In genomic region chr7:46218415-46218814, GRCm38 (mm10) we compare ENCODE assay signal across 8 mouse cellular contexts. TPM values are rescaled to one million over a fixed set of nuclear protein-coding genes. Genes with fewer than 3 reads are reported as not detected.
A peak's percentile ranks its signal among the peaks of the same experiment; 100 is the strongest.
DNase-seq lines count a peak whose midpoint lies in the region; ATAC-seq and TF ChIP-seq lines count a peak whose summit lies in the region.
"Had no signal": no experiment of that assay in that cellular context is flagged by ENCODE, and none has a peak within 500 bp of the region (broad histone marks: within the 10 kb centered on the region; RNA-seq: fewer than 3 reads in every experiment).

No protein-coding gene starts in this region.

- no peak for TF ChIP-seq EP300 in liver, postnatal 0 days (IDR thresholded peaks at IDR 0.05; ENCODE audit: low read depth)

- H3K9me3 ChIP-seq in hindbrain, embryonic 15.5 days: no peaks in the 10 kb centered on the region
- no peaks in the 10 kb centered on the region for H3K9me3 ChIP-seq in liver, postnatal 0 days (ENCODE audit: low read length)
- H3K9me3 ChIP-seq: embryonic facial prominence, embryonic 13.5 days had no signal

- no peak for TF ChIP-seq CTCF in liver, postnatal 0 days (IDR thresholded peaks at IDR 0.05; ENCODE audit: low read depth)

- no peaks in the 10 kb centered on the region for H3K27me3 ChIP-seq in hindbrain, embryonic 15.5 days
- H3K27me3 ChIP-seq in liver, postnatal 0 days (ENCODE audit: insufficient read depth, low read length): 0 out of 2 replicates have a peak, but pooled peaks cover 7% of the 10 kb centered on the region

- WGBS in hindbrain, embryonic 15.5 days: 17% methylated on average over 11 of the region's 11 CpGs
- 17% methylated on average over 11 of the region's 11 CpGs for WGBS in liver, postnatal 0 days (ENCODE audit: insufficient replicate concordance)

- 0 out of 2 replicates have a peak, but pooled peaks cover 4% of the 10 kb centered on the region for H3K4me1 ChIP-seq in hindbrain, embryonic 15.5 days (replicated peaks)
- H3K4me1 ChIP-seq in liver, postnatal 0 days (ENCODE audit: insufficient read depth): no peaks in the 10 kb centered on the region
- H3K4me1 ChIP-seq: embryonic facial prominence, embryonic 13.5 days had no signal

- H3K36me3 ChIP-seq in hindbrain, embryonic 15.5 days: no peaks in the 10 kb centered on the region
- H3K36me3 ChIP-seq in liver, postnatal 0 days (replicated peaks; ENCODE audit: insufficient read depth, low read length): no peaks in the 10 kb centered on the region
- H3K36me3 ChIP-seq: embryonic facial prominence, embryonic 13.5 days had no signal

- H3K4me2 ChIP-seq in hindbrain, embryonic 15.5 days: no peak overlapping the region
- no peak overlapping the region for H3K4me2 ChIP-seq in liver, postnatal 0 days (ENCODE audit: low read depth, low read length)
- H3K4me2 ChIP-seq: embryonic facial prominence, embryonic 13.5 days had no signal

- DNase-seq in MEL-GATA-1-ER (ENCODE audit: extremely low read depth, low read depth): peak; percentile 22
- DNase-seq in brain, adult 2 months (ENCODE audit: low read depth, low spot score): peak; percentile 27
- peak; percentile 52 for DNase-seq in liver, postnatal 0 days
- no peak for DNase-seq in adrenal gland, postnatal 4 days (ENCODE audit: low spot score in 2 of 2)
- DNase-seq in right cerebral cortex, postnatal 25 days: no peak
- no peak for DNase-seq in heart, adult 11 months

- ATAC-seq in hindbrain, embryonic 15.5 days (ENCODE audit: low FRiP score, low read depth): peak; percentile 45; the same call in 1 of the 2 replicates
- ATAC-seq in liver, postnatal 0 days: no peak

- no peak overlapping the region for H3K9ac ChIP-seq in hindbrain, embryonic 15.5 days
- no peak overlapping the region for H3K9ac ChIP-seq in liver, postnatal 0 days (replicated peaks)
- H3K9ac ChIP-seq: embryonic facial prominence, embryonic 13.5 days had no signal

- H3K27ac ChIP-seq in hindbrain, embryonic 15.5 days (replicated peaks): no peak overlapping the region
- H3K27ac ChIP-seq in liver, postnatal 0 days (ENCODE audit: low read depth): no peak overlapping the region
- H3K27ac ChIP-seq: embryonic facial prominence, embryonic 13.5 days had no signal

- H3K4me3 ChIP-seq in hindbrain, embryonic 15.5 days: no peak overlapping the region
- no peak overlapping the region for H3K4me3 ChIP-seq in liver, postnatal 0 days (ENCODE audit: low read depth, low read length)
- H3K4me3 ChIP-seq: embryonic facial prominence, embryonic 13.5 days had no signal

RNA-seq across cellular contexts. Expression of gene Ush1c, which starts 19.9 kb away (rescaled TPM):
- polyA plus RNA-seq in hindbrain, embryonic 15.5 days (2015; fragmentation: Nextera tagmentation; extraction: Ambion mirVana): 1.4 and 2.0 TPM in 2 replicates
- 0.08 and 0.11 TPM in 2 replicates for polyA plus RNA-seq in liver, postnatal 0 days (2015; fragmentation: Nextera tagmentation; extraction: Ambion mirVana)
- 10 to 100 TPM in 1 of 2 experiments, 1 to 10 TPM in 1; 1.6 to 11.5 TPM for total RNA-seq in adrenal gland, postnatal 4 days (2021)

RNA-seq across cellular contexts. Expression of gene Otog, which starts 22.4 kb away (rescaled TPM):
- polyA plus RNA-seq in hindbrain, embryonic 15.5 days (2015; fragmentation: Nextera tagmentation; extraction: Ambion mirVana): 0.05 and 0.08 TPM in 2 replicates
- polyA plus RNA-seq in liver, postnatal 0 days (2015; fragmentation: Nextera tagmentation; extraction: Ambion mirVana): not detected in 2 replicates
- not detected for total RNA-seq in adrenal gland, postnatal 4 days (2021)

RNA-seq across cellular contexts. Expression of gene Abcc8, which starts 38.6 kb away (rescaled TPM):
- 6.9 and 11.4 TPM in 2 replicates for polyA plus RNA-seq in hindbrain, embryonic 15.5 days (2015; fragmentation: Nextera tagmentation; extraction: Ambion mirVana)
- 0.09 and 0.11 TPM in 2 replicates for polyA plus RNA-seq in liver, postnatal 0 days (2015; fragmentation: Nextera tagmentation; extraction: Ambion mirVana)
- total RNA-seq in adrenal gland, postnatal 4 days (2021): 1 to 10 TPM in 1 of 2 experiments, under 1 TPM in 1; 0.76 to 9.4 TPM

Comparison
In these comparisons a context has a peak if more than half of its experiments do, and no peak if none do; other contexts are left out.
1. DNase-seq: peak in MEL-GATA-1-ER (single experiment), brain, adult 2 months (single experiment) and liver, postnatal 0 days (single experiment); none in adrenal gland, postnatal 4 days (0 of 2), right cerebral cortex, postnatal 25 days (single experiment) and heart, adult 11 months (single experiment).